Comparison of ENCODE assay signal across 12 mouse cellular contexts in genomic region chr10:56963215-56963614, GRCm38 (mm10).
A peak's percentile ranks its signal among the peaks of the same experiment; 100 is the strongest.
DNase-seq lines count a peak whose midpoint lies in the region; ATAC-seq lines count a peak whose summit lies in the region.
"Had no signal": no experiment of that assay in that cellular context is flagged by ENCODE, and none has a peak within 500 bp of the region (broad histone marks: within the 10 kb centered on the region; RNA-seq: fewer than 3 reads in every experiment).

No protein-coding gene starts in this region.

- ATAC-seq in kidney, embryonic 15.5 days (replicated peaks; ENCODE audit: low FRiP score), result no peak
- ATAC-seq in hematopoietic stem cell, adult 5-6 weeks (replicated peaks in 1 of 2; ENCODE audit: insufficient read depth in 1 of 2, low FRiP score in 2 of 2, low TSS enrichment in 1 of 2, low read depth in 1 of 2, poor library complexity in 2 of 2, severe bottlenecking in 2 of 2), result peak; percentile 29 to 42; a peak in 3 of 4 replicates
- ATAC-seq: hindbrain, embryonic 16.5 days; midbrain, embryonic 16.5 days had no signal

- peak; percentile 19 to 23 for DNase-seq in cerebellum, postnatal 10 days
- DNase-seq in cerebellum, adult 18-20 months, result no peak
- DNase-seq in kidney, adult 9 months, result peak; percentile 4
- peak; percentile 62 for DNase-seq in lung, postnatal 14 days
- no peak for DNase-seq in T-cell, adult 2 months (ENCODE audit: low spot score)
- DNase-seq in urinary bladder, postnatal 10 days (ENCODE audit: low spot score), result no peak

- no peak overlapping the region for H3K9ac ChIP-seq in kidney, embryonic 15.5 days
- H3K9ac ChIP-seq: forebrain, embryonic 12.5 days had no signal

- no peaks in the 10 kb centered on the region for H3K9me3 ChIP-seq in kidney, embryonic 15.5 days (replicated peaks)
- H3K9me3 ChIP-seq: forebrain, embryonic 12.5 days had no signal

- no peak overlapping the region for H3K4me2 ChIP-seq in kidney, embryonic 15.5 days
- H3K4me2 ChIP-seq: forebrain, embryonic 12.5 days; liver, embryonic 11.5 days had no signal

- H3K27ac ChIP-seq in kidney, embryonic 15.5 days, result no peak overlapping the region
- H3K27ac ChIP-seq: forebrain, embryonic 12.5 days had no signal

- no peaks in the 10 kb centered on the region for H3K27me3 ChIP-seq in kidney, embryonic 15.5 days
- H3K27me3 ChIP-seq: forebrain, embryonic 12.5 days had no signal

- H3K36me3 ChIP-seq in kidney, embryonic 15.5 days, result no peaks in the 10 kb centered on the region
- H3K36me3 ChIP-seq: forebrain, embryonic 12.5 days had no signal

- H3K4me1 ChIP-seq in kidney, embryonic 15.5 days, result no peaks in the 10 kb centered on the region
- H3K4me1 ChIP-seq: forebrain, embryonic 12.5 days had no signal

- H3K4me3 ChIP-seq in kidney, embryonic 15.5 days (replicated peaks), result no peak overlapping the region
- H3K4me3 ChIP-seq: forebrain, embryonic 12.5 days had no signal

- WGBS in kidney, embryonic 15.5 days, result 62% methylated on average over 3 of the region's 3 CpGs

Comparison
In these comparisons a context has a peak if more than half of its experiments do, and no peak if none do; other contexts are left out.
1. DNase-seq: peak in cerebellum, postnatal 10 days (2 of 2), kidney, adult 9 months (single experiment) and lung, postnatal 14 days (single experiment); none in cerebellum, adult 18-20 months (0 of 2), T-cell, adult 2 months (single experiment) and urinary bladder, postnatal 10 days (single experiment).